In genomic region chr1:82358871-82359647, GRCm38 (mm10) we compare ENCODE assay signal across 8 mouse cellular contexts. TPM values are rescaled to one million over a fixed set of nuclear protein-coding genes. Genes with fewer than 3 reads are reported as not detected.
DNase-seq lines count a peak whose midpoint lies in the region; ATAC-seq and TF ChIP-seq lines count a peak whose summit lies in the region.

No protein-coding gene starts in this region.

- no peaks in the 10 kb centered on the region for H3K36me3 ChIP-seq in midbrain, embryonic 13.5 days
- no peaks in the 10 kb centered on the region for H3K36me3 ChIP-seq in midbrain, embryonic 11.5 days (ENCODE audit: control insufficient read depth, insufficient read depth, low read length)
- H3K36me3 ChIP-seq in forebrain, postnatal 0 days (ENCODE audit: insufficient read depth): no peaks in the 10 kb centered on the region
- H3K36me3 ChIP-seq in hindbrain, embryonic 15.5 days: no peaks in the 10 kb centered on the region
- 0 out of 2 replicates have a peak, but pooled peaks cover 6% of the 10 kb centered on the region for H3K36me3 ChIP-seq in liver, embryonic 12.5 days

- ATAC-seq in midbrain, embryonic 13.5 days: peak; percentile 70
- no peak for ATAC-seq in midbrain, embryonic 11.5 days (ENCODE audit: low FRiP score)
- ATAC-seq in forebrain, postnatal 0 days: peak; percentile 69
- ATAC-seq in hindbrain, embryonic 15.5 days (ENCODE audit: low FRiP score, low read depth): peak; percentile 63
- ATAC-seq in liver, embryonic 12.5 days: peak; percentile 49; the same call in 1 of the 2 replicates

- TF ChIP-seq CTCF in forebrain, postnatal 0 days (IDR thresholded peaks at IDR 0.05; ENCODE audit: low read depth): no peak

- H3K9ac ChIP-seq in midbrain, embryonic 13.5 days (replicated peaks): peak overlapping the region; percentile 39; the same call in 1 of the 2 replicates
- H3K9ac ChIP-seq in midbrain, embryonic 11.5 days (ENCODE audit: low read length): no peak overlapping the region
- no peak overlapping the region for H3K9ac ChIP-seq in forebrain, postnatal 0 days
- no peak overlapping the region for H3K9ac ChIP-seq in hindbrain, embryonic 15.5 days
- peak overlapping the region; percentile 22; the same call in 1 of the 2 replicates for H3K9ac ChIP-seq in liver, embryonic 12.5 days

- WGBS in midbrain, embryonic 13.5 days: 67% methylated on average over 20 of the region's 20 CpGs
- WGBS in midbrain, embryonic 11.5 days: 83% methylated on average over 20 of the region's 20 CpGs
- 53% methylated on average over 20 of the region's 20 CpGs for WGBS in forebrain, postnatal 0 days
- WGBS in hindbrain, embryonic 15.5 days: 47% methylated on average over 20 of the region's 20 CpGs
- 68% methylated on average over 20 of the region's 20 CpGs for WGBS in liver, embryonic 12.5 days (ENCODE audit: insufficient replicate concordance)

- no peak overlapping the region for H3K4me2 ChIP-seq in midbrain, embryonic 13.5 days (replicated peaks)
- no peak overlapping the region for H3K4me2 ChIP-seq in midbrain, embryonic 11.5 days
- peak overlapping the region; percentile 26; the same call in 1 of the 2 replicates for H3K4me2 ChIP-seq in forebrain, postnatal 0 days (ENCODE audit: low read depth)
- peak overlapping the region; percentile 45 for H3K4me2 ChIP-seq in hindbrain, embryonic 15.5 days
- H3K4me2 ChIP-seq in liver, embryonic 12.5 days: peak overlapping the region; percentile 19; the same call in 1 of the 2 replicates

- H3K27me3 ChIP-seq in midbrain, embryonic 13.5 days: no peaks in the 10 kb centered on the region
- H3K27me3 ChIP-seq in midbrain, embryonic 11.5 days (ENCODE audit: control insufficient read depth, insufficient read depth, low read length): no peaks in the 10 kb centered on the region
- H3K27me3 ChIP-seq in forebrain, postnatal 0 days (ENCODE audit: insufficient read depth, low read length): no peaks in the 10 kb centered on the region
- H3K27me3 ChIP-seq in hindbrain, embryonic 15.5 days: no peaks in the 10 kb centered on the region
- H3K27me3 ChIP-seq in liver, embryonic 12.5 days (replicated peaks): no peaks in the 10 kb centered on the region

- no peaks in the 10 kb centered on the region for H3K9me3 ChIP-seq in midbrain, embryonic 13.5 days
- H3K9me3 ChIP-seq in midbrain, embryonic 11.5 days (ENCODE audit: control insufficient read depth, low read length): no peaks in the 10 kb centered on the region
- H3K9me3 ChIP-seq in forebrain, postnatal 0 days (ENCODE audit: low read length): no peaks in the 10 kb centered on the region
- H3K9me3 ChIP-seq in hindbrain, embryonic 15.5 days: no peaks in the 10 kb centered on the region
- no peaks in the 10 kb centered on the region for H3K9me3 ChIP-seq in liver, embryonic 12.5 days (replicated peaks)

- no peak for DNase-seq in midbrain, embryonic 11.5 days (ENCODE audit: low spot score, missing footprints)
- DNase-seq in forebrain, postnatal 0 days: peak; percentile 20
- peak; percentile 48 for DNase-seq in testis, postnatal 10 days (ENCODE audit: low spot score)
- DNase-seq in spleen, postnatal 36 days (ENCODE audit: low spot score in 2 of 2): no peak
- no peak for DNase-seq in gastrocnemius, postnatal 14 days

- H3K4me1 ChIP-seq in midbrain, embryonic 13.5 days (replicated peaks): peaks cover 20% of the 10 kb centered on the region
- H3K4me1 ChIP-seq in midbrain, embryonic 11.5 days (ENCODE audit: control insufficient read depth, insufficient read depth, low read length): no peaks in the 10 kb centered on the region
- H3K4me1 ChIP-seq in forebrain, postnatal 0 days (ENCODE audit: insufficient read depth): no peaks in the 10 kb centered on the region
- H3K4me1 ChIP-seq in hindbrain, embryonic 15.5 days (replicated peaks): 0 out of 2 replicates have a peak, but pooled peaks cover 6% of the 10 kb centered on the region
- peaks cover 36% of the 10 kb centered on the region for H3K4me1 ChIP-seq in liver, embryonic 12.5 days

- H3K27ac ChIP-seq in midbrain, embryonic 13.5 days: no peak overlapping the region
- no peak overlapping the region for H3K27ac ChIP-seq in midbrain, embryonic 11.5 days (ENCODE audit: low read depth, low read length)
- no peak overlapping the region for H3K27ac ChIP-seq in forebrain, postnatal 0 days (ENCODE audit: low read depth, low read length)
- H3K27ac ChIP-seq in hindbrain, embryonic 15.5 days (replicated peaks): peak overlapping the region; percentile 34; the same call in 1 of the 2 replicates
- H3K27ac ChIP-seq in liver, embryonic 12.5 days: 0 out of 2 replicates have a peak overlapping the region, but pooled peaks have one; percentile 36

- intact Hi-C loops in gastrocnemius, postnatal 14 days (cut with DNase I; ENCODE audit: low total_unique reads): no loop called here

- H3K4me3 ChIP-seq in midbrain, embryonic 13.5 days (replicated peaks): no peak overlapping the region
- H3K4me3 ChIP-seq in midbrain, embryonic 11.5 days (ENCODE audit: low read depth, low read length): no peak overlapping the region
- H3K4me3 ChIP-seq in forebrain, postnatal 0 days (ENCODE audit: low read depth, low read length): 0 out of 2 replicates have a peak overlapping the region, but pooled peaks have one; percentile 5
- H3K4me3 ChIP-seq in hindbrain, embryonic 15.5 days: 0 out of 2 replicates have a peak overlapping the region, but pooled peaks have one; percentile 2
- no peak overlapping the region for H3K4me3 ChIP-seq in liver, embryonic 12.5 days

RNA-seq across cellular contexts. Expression of gene Rhbdd1, which starts 42.8 kb away (rescaled TPM):
- polyA plus RNA-seq in midbrain, embryonic 13.5 days (2015; fragmentation: Nextera tagmentation; extraction: Ambion mirVana): 4.8 and 6.2 TPM in 2 replicates
- 7.2 and 7.7 TPM in 2 replicates for polyA plus RNA-seq in midbrain, embryonic 11.5 days (2014; fragmentation: Nextera tagmentation; extraction: Ambion mirVana)
- total RNA-seq in forebrain, postnatal 0 days (2014; rRNA removed): 4.7 and 5.3 TPM in 2 replicates
- polyA plus RNA-seq in forebrain, postnatal 0 days (2015; fragmentation: Nextera tagmentation; extraction: Ambion mirVana): 1.7 and 2.2 TPM in 2 replicates
- 4.0 and 4.1 TPM in 2 replicates for polyA plus RNA-seq in hindbrain, embryonic 15.5 days (2015; fragmentation: Nextera tagmentation; extraction: Ambion mirVana)
- 11.8 and 13.3 TPM in 2 replicates for polyA plus RNA-seq in liver, embryonic 12.5 days (2016; fragmentation: Nextera tagmentation; extraction: Ambion mirVana)
- total RNA-seq in gastrocnemius, postnatal 14 days (2021): 1 to 10 TPM; 8.7 to 9.9 TPM

Comparison
In these comparisons a context has a peak if more than half of its experiments do, and no peak if none do; other contexts are left out.
1. H3K9ac ChIP-seq: peak in midbrain, embryonic 13.5 days (single experiment) and liver, embryonic 12.5 days (single experiment); none in midbrain, embryonic 11.5 days (single experiment), forebrain, postnatal 0 days (single experiment) and hindbrain, embryonic 15.5 days (single experiment).
2. H3K27ac ChIP-seq: peak in hindbrain, embryonic 15.5 days (single experiment) and liver, embryonic 12.5 days (single experiment); none in midbrain, embryonic 13.5 days (single experiment), midbrain, embryonic 11.5 days (single experiment) and forebrain, postnatal 0 days (single experiment).
3. H3K4me2 ChIP-seq: peak in forebrain, postnatal 0 days (single experiment), hindbrain, embryonic 15.5 days (single experiment) and liver, embryonic 12.5 days (single experiment); none in midbrain, embryonic 13.5 days (single experiment) and midbrain, embryonic 11.5 days (single experiment).
4. H3K4me3 ChIP-seq: peak in forebrain, postnatal 0 days (single experiment) and hindbrain, embryonic 15.5 days (single experiment); none in midbrain, embryonic 13.5 days (single experiment), midbrain, embryonic 11.5 days (single experiment) and liver, embryonic 12.5 days (single experiment).
5. DNase-seq: peak in forebrain, postnatal 0 days (single experiment) and testis, postnatal 10 days (single experiment); none in midbrain, embryonic 11.5 days (single experiment), spleen, postnatal 36 days (0 of 2) and gastrocnemius, postnatal 14 days (single experiment).